Mouse (Mus musculus) intestine, embryonic 16.5 days (tissue): ENCODE results near the gene Xrcc1. TPM values are rescaled to one million over a fixed set of nuclear protein-coding genes. Genes with fewer than 3 reads are reported as not detected.
"Not testable (repeated sequence)": the region's sequence is repeated elsewhere in the genome, so short reads cannot be mapped to it uniquely, and the experiment has no call there.

Experiments used
- ATAC-seq: fragments of 200-750 bp; cut with Nextera tagmentation; 2 replicates; pipeline ENCODE4 v1.8.0; 2017; ENCODE audit warnings: moderate TSS enrichment, moderate library complexity
- H3K27ac ChIP-seq: fragments of 300-500 bp; sonication (generic); 2 replicates; pipeline ENCODE4 v1.5.1; 2014; ENCODE audit warnings: mild to moderate bottlenecking, low read length
- H3K27me3 ChIP-seq: fragments of 300-500 bp; sonication (generic); replicated peaks from 2 replicates; pipeline ENCODE4 v1.6.1; 2014; ENCODE audit warnings: low read length, control low read depth, mixed read lengths; ENCODE audit not compliant: control insufficient read depth, insufficient read depth
- H3K36me3 ChIP-seq: fragments of 300-500 bp; sonication (generic); 2 replicates; pipeline ENCODE4 v1.6.1; 2014; ENCODE audit warnings: low read length, control low read depth; ENCODE audit not compliant: control insufficient read depth, insufficient read depth
- H3K4me1 ChIP-seq: fragments of 300-500 bp; sonication (generic); 2 replicates; pipeline ENCODE4 v1.6.1; 2014; ENCODE audit warnings: low read length, control low read depth, mixed read lengths; ENCODE audit not compliant: control insufficient read depth, insufficient read depth
- H3K4me2 ChIP-seq: fragments of 300-500 bp; sonication (generic); 2 replicates; pipeline ENCODE4 v1.6.1; 2014; ENCODE audit warnings: low read depth, low read length, control low read depth
- H3K4me3 ChIP-seq: fragments of 300-500 bp; sonication (generic); 2 replicates; pipeline ENCODE4 v1.5.1; 2014; ENCODE audit warnings: mild to moderate bottlenecking, low read length
- H3K9ac ChIP-seq: fragments of 300-500 bp; sonication (generic); 2 replicates; pipeline ENCODE4 v1.6.1; 2014; ENCODE audit warnings: low read depth, low read length
- H3K9me3 ChIP-seq: fragments of 300-500 bp; sonication (generic); 2 replicates; pipeline ENCODE4 v1.6.1; 2016; ENCODE audit warnings: low read length, control low read depth; ENCODE audit not compliant: control insufficient read depth
- WGBS: fragments of 180-500 bp; shearing (Covaris S2); extraction: QIAGEN DNeasy Blood & Tissue Kit; methylation state at CpG from one replicate; pipeline ENCODE4 v1.1.7; 2014; 5-methylcytosine and 5-hydroxymethylcytosine counted together
- polyA plus RNA-seq: library from polyadenylated mRNA; unstranded; fragments of >200 nt; fragmentation: Nextera tagmentation; extraction: Ambion mirVana; gene quantifications from 2 replicates; pipeline ENCODE4 v1.2.1, GENCODE M21; 2015

The Xrcc1 gene
- polyA plus RNA-seq, 1 experiment from 2014 or later, result 88.1 TPM

GRCm38 (mm10) chr7:24617763-24618162 lies 71.7 kb downstream of the Xrcc1 start:
- Histone ChIP-seq H3K9me3 (no peaks in the 10 kb centered on the region), H3K27ac (no peak overlapping the region), H3K9ac (no peak overlapping the region), H3K4me2 (no peak overlapping the region), H3K4me1 (peaks cover under 1% of the 10 kb centered on the region; the same call in 1 of the 2 replicates), H3K27me3 (peaks cover 3% of the 10 kb centered on the region; the same call in 1 of the 2 replicates), H3K4me3 (no peak overlapping the region), H3K36me3 (peaks cover 15% of the 10 kb centered on the region)
- no peak for ATAC-seq
- WGBS, result 71% methylated on average over 8 of the region's 8 CpGs

- not testable (repeated sequence) for H3K4me1 ChIP-seq, H3K4me3 ChIP-seq, H3K27me3 ChIP-seq, H3K27ac ChIP-seq, H3K9me3 ChIP-seq, H3K9ac ChIP-seq, H3K4me2 ChIP-seq, ATAC-seq
- 88% methylated on average over 8 of the region's 8 CpGs for WGBS
- peaks cover 15% of the 10 kb centered on the region for H3K36me3 ChIP-seq
These were observed 72.3 kb downstream of the Xrcc1 start for GRCm38 (mm10) chr7:24618374-24618773.

DNA sequence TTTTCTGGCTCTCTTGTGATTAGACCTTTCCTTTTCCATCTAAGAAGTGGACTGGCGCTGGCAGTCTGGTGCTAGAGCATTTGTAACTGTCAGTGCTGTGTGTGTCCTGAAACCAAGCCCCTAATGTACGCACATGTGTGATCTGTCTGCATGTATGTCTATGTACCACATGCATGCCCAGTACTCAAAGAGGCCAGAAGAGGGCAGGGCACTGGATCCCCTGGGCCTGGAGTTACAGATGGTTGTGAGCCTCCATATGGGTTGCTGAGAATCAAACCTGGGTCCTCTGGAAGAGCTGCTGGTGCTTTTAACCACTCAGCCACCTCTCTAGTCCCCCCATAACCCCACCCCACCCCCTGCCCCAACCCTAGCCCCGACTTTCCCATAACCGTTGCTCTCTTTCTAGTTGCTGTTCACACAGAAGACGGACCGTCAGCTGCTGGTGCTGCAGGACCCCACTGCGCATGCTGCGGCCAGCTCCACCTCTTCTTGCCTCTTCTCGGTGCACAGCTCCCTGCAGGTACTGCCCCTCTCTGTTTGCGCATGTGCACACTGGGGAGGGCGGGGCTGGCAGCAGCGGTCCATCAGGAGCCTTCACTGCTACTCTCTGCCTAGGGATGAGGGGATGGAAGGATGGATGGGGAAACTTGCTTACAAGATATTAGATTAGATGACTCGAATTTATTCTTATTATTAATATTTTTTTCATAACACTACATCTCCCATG lies 73.7 kb downstream of the Xrcc1 start:
- Histone ChIP-seq H3K9ac (no peak overlapping the region), H3K27ac (no peak overlapping the region), H3K9me3 (no peaks in the 10 kb centered on the region), H3K4me2 (no peak overlapping the region), H3K27me3 (no peaks in the 10 kb centered on the region), H3K4me1 (no peaks in the 10 kb centered on the region), H3K36me3 (peaks cover 15% of the 10 kb centered on the region), H3K4me3 (no peak overlapping the region)
- WGBS, result 61% methylated on average over 13 of the region's 13 CpGs
- ATAC-seq, result no peak

GRCm38 (mm10) chr7:24621193-24621592 lies 75.1 kb downstream of the Xrcc1 start:
- H3K27me3 ChIP-seq, result no peaks in the 10 kb centered on the region
- H3K9me3 ChIP-seq, result no peaks in the 10 kb centered on the region
- no peak overlapping the region for H3K9ac ChIP-seq
- WGBS, result 86% methylated on average over 3 of the region's 3 CpGs
- ATAC-seq, result no peak
- H3K27ac ChIP-seq, result no peak overlapping the region
- no peak overlapping the region for H3K4me3 ChIP-seq
- H3K4me2 ChIP-seq, result no peak overlapping the region
- H3K36me3 ChIP-seq, result peaks cover 15% of the 10 kb centered on the region
- H3K4me1 ChIP-seq, result no peaks in the 10 kb centered on the region

DNA sequence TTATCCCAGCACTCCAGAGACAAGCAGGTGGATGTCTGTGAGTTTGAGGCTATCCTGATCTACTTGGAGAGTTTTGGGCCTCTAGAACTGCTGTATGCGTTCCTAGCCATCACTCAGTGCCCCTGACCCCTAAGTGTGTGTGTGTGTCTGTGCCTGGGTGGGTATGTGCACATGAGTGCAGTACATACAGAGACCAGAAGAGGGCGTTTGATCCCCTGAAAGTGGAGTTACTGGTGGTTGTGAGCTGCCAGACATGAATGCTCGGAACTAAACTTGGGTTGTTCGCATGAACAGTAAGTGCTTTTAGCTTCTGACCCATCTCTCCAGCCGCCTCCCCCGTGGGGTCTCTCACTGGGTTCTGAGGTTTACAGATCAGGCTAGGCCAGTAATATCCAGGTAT lies 76.9 kb downstream of the Xrcc1 start:
- Histone ChIP-seq H3K27me3 (no peaks in the 10 kb centered on the region), H3K4me3 (no peak overlapping the region), H3K27ac (no peak overlapping the region), H3K36me3 (peaks cover 15% of the 10 kb centered on the region), H3K4me1 (no peaks in the 10 kb centered on the region), H3K9ac (no peak overlapping the region), H3K9me3 (no peaks in the 10 kb centered on the region), H3K4me2 (no peak overlapping the region)
- WGBS, result 83% methylated on average over 6 of the region's 6 CpGs
- ATAC-seq, result no peak

Other genes with a start within 250 kb of the Xrcc1 start
- 18.7 and 21.7 TPM in 2 replicates for gene Zfp61, start 245.1 kb upstream of the Xrcc1 start, polyA plus RNA-seq
- gene Zfp94, start 229.6 kb upstream of the Xrcc1 start, polyA plus RNA-seq, result 6.0 and 7.3 TPM in 2 replicates
- not detected in 2 replicates for gene Tescl, start 212.4 kb upstream of the Xrcc1 start, polyA plus RNA-seq
- 0.10 TPM in 1 of 2 replicates, not detected in the other for gene Lypd5, start 197.1 kb upstream of the Xrcc1 start, polyA plus RNA-seq
- gene Kcnn4, start 176.0 kb upstream of the Xrcc1 start, polyA plus RNA-seq, result 2.5 and 4.3 TPM in 2 replicates
- 20.4 and 22.0 TPM in 2 replicates for gene Smg9, start 146.7 kb upstream of the Xrcc1 start, polyA plus RNA-seq
- gene Irgc1, start 94.0 kb upstream of the Xrcc1 start, polyA plus RNA-seq, result 0.07 TPM in 1 of 2 replicates, not detected in the other
- 8.0 and 9.7 TPM in 2 replicates for gene Plaur, start 83.8 kb upstream of the Xrcc1 start, polyA plus RNA-seq
- gene Cadm4, start 64.3 kb upstream of the Xrcc1 start, polyA plus RNA-seq, result 1.2 and 1.5 TPM in 2 replicates
- gene Zfp428, start 39.3 kb upstream of the Xrcc1 start, polyA plus RNA-seq, result 26.3 and 26.6 TPM in 2 replicates
- gene AC161166.1, start 33.8 kb upstream of the Xrcc1 start, polyA plus RNA-seq, result 0.13 and 0.20 TPM in 2 replicates
- gene Irgq, start 15.6 kb upstream of the Xrcc1 start, polyA plus RNA-seq, result 3.3 and 4.1 TPM in 2 replicates
- 0.16 TPM in 1 of 2 replicates, not detected in the other for gene Pinlyp, start 171 bp upstream of the Xrcc1 start, polyA plus RNA-seq
- 33.2 and 38.1 TPM in 2 replicates for gene Ethe1, start 41.3 kb downstream of the Xrcc1 start, polyA plus RNA-seq
- 3.1 TPM in 2 replicates for gene Zfp575, start 41.4 kb downstream of the Xrcc1 start, polyA plus RNA-seq
- 0.35 and 0.36 TPM in 2 replicates for gene Phldb3, start 64.5 kb downstream of the Xrcc1 start, polyA plus RNA-seq
- 0.27 and 0.49 TPM in 2 replicates for gene Lypd3, start 90.3 kb downstream of the Xrcc1 start, polyA plus RNA-seq
- 0.12 TPM in 1 of 2 replicates, not detected in the other for gene Tex101, start 130.4 kb downstream of the Xrcc1 start, polyA plus RNA-seq
- not detected in 2 replicates for gene BC049730, start 163.0 kb downstream of the Xrcc1 start, polyA plus RNA-seq
- gene Gm4763, start 180.6 kb downstream of the Xrcc1 start, polyA plus RNA-seq, result not detected in 2 replicates
- gene Cd177, start 214.0 kb downstream of the Xrcc1 start, polyA plus RNA-seq, result 3.3 and 3.4 TPM in 2 replicates
- 0.48 and 0.62 TPM in 2 replicates for gene Ceacam10, start 230.9 kb downstream of the Xrcc1 start, polyA plus RNA-seq